Mouse (Mus musculus) right cerebral cortex, postnatal 14 days (tissue): ENCODE measurements around the gene Dlx3.

Experiments used
- DNase-seq: peaks from one replicate; pipeline ENCODE4 v3.0.0; 2022

Dlx3 gene

GRCm38 (mm10) chr11:95125366-95125948 is 5.5 kb downstream of the Dlx3 start:
- DNase-seq = no peak

- DNase-seq = no peak
These were observed 6.6 kb downstream of the Dlx3 start for GRCm38 (mm10) chr11:95126272-95127245.

DNA sequence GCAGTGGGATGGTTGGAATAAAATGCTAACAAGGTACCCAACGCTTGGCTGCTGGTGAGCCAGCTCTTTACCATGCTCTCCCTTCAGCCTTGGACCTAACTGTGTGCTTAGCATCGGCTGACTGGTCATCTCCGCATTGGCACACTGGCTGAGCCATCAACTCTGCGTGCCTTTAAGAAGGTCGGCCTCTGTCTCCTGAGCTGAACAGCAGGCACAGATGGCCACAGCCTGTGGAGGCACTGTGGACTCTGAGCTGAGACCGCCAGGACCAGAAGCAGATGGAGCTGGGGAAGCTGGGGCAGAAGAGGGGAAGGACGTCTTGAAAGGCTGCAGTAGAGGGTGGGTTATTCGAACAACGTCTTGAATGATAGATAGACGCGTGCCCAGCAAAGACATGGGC is 8.4 kb downstream of the Dlx3 start:
- no peak for DNase-seq

- DNase-seq = no peak
These were observed 10.8 kb downstream of the Dlx3 start for GRCm38 (mm10) chr11:95130668-95131252.

DNA sequence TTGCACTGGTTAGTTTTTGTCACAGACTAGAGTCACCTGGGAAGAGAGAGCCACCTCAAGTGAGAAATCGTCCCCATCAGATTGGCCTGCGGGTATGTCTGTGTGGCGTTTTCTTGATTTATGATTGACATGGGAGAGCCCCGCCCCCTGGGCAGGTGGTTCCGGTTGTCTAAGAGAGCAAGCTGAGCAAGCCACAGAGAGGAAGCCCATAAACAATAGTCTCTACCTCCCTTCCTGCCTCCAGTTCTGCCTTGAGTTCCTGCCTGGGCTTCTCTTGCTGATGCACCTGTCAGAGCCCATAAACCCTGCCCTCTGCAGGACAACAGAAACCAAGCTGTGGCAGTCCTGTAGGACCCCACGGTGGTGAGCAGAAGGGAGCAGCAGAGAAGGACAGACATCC is 13.4 kb downstream of the Dlx3 start:
- no peak for DNase-seq

- no peak for DNase-seq
These were observed 17.4 kb downstream of the Dlx3 start for GRCm38 (mm10) chr11:95137281-95137680.

DNA sequence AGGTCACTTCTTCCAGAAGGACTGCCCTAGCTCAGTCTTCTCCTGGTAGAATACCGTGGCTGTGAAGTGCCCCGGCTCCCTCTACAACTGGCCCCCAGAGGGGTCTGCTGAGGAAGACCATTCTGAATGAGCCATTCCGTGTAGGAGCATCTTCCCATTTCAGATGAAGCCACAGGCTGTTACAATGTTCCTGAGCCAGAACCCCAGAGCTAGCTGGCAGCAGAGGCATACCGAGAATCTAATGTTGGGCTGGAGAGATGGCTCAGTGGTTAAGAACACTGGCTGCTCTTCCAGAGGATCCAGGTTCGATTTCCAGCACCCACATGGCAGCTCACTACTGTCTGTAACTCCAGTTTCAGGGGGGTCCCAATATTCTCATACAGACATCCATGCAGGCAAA is 20.0 kb downstream of the Dlx3 start:
- no peak for DNase-seq

GRCm38 (mm10) chr11:95142258-95142657 is 22.3 kb downstream of the Dlx3 start:
- DNase-seq = no peak

DNA sequence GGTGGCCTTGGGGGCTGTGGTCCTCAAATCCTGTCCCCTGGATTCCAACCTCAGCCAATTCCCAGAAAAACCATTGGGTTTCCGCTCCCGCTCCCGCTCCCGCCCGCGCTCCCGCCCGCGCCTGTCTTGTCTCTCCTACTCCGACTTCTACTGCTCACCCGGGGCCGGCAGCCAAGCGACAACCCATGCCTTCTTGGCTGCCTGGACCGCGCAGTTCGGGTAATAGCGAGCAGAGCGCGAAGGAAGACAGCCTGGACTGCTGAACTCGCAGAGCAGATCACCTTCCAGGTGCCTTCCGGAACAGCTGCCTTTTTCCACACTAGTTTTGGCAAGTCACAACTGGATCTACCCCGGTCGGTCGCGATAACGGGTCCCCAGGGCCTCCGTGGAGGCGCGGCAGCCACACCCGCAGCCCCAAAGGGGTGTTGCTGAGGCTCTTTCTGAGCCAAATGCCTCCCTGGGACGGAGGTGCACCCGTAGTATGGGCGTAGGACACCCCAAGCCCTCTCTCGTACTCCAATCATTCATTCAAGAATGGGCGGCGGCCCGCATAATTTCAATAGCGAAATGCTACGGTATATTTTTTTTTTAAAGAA is 23.2 kb downstream of the Dlx3 start:
- DNase-seq = no peak

GRCm38 (mm10) chr11:95143663-95144062 is 23.7 kb downstream of the Dlx3 start:
- DNase-seq = no peak

- no peak for DNase-seq
These were observed 24.4 kb downstream of the Dlx3 start for GRCm38 (mm10) chr11:95144091-95144945.

- DNase-seq = no peak
These were observed 25.1 kb downstream of the Dlx3 start for GRCm38 (mm10) chr11:95144946-95145483.

GRCm38 (mm10) chr11:95145851-95146403 is 26.0 kb downstream of the Dlx3 start, which contains the start of gene Dlx4:
Gene Dlx4 (minus strand): TSS chr11:95146263.
- DNase-seq = no peak

DNA sequence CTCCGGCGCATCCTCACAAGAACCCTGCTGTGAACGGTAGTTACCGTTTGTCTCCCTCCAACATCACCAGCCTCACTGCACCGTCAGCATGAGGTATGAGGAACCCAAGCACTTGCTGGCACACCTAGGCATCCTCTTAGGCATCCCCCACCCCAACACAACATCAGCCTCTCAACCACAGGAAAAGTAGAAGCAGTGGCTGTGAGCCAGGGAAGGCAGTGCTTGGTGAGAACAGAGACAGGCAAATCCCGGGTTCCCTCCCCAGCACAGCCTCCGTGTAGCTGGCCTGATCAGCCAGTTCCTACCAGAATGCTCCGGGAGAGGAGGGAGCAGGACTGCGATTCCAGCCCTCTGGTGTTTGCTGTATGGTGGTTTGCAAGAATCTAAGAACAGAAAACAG is 28.8 kb downstream of the Dlx3 start:
- DNase-seq = no peak

GRCm38 (mm10) chr11:95149462-95150268 is 29.7 kb downstream of the Dlx3 start:
- DNase-seq = no peak

GRCm38 (mm10) chr11:95150269-95151049 is 30.5 kb downstream of the Dlx3 start:
- no peak for DNase-seq

DNA sequence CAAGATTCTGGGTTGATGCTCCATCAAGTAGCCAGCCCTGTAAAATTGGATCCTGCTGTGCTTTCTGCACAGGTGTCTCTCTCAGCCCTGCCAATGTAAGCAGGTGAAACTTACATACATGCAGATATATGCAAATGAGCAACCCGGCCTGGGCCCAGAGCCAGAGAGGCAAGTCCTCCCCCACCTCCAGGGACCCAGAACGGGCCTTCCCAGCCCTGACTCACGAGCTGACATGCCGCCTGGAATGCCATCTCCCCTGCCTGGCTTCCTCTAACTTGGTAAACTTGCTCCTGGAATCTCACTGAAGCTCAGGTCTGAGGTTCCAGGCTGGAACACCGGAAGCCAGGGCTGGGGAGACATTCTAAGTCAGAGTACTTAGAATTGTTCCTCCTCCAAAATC is 33.2 kb downstream of the Dlx3 start:
- no peak for DNase-seq

DNA sequence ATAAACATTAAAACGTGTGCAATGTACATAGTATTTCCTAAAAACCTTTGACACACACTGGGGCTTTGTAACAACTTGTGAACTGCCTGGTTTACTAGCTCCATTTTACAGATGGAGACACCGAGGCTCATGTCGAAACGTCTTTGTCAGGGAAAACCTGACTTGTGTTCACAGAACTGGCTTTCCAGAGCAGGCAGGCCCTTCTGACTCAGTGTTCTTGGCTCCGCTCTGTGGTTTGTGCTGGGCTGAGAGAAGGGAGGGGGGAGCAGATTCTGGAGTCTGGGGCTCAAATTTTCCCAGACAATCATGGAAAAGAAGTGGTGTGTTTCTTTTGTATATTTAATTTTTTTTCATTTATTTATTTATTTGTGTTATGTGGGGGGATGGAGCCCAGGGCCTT is 33.8 kb downstream of the Dlx3 start:
- no peak for DNase-seq

DNA sequence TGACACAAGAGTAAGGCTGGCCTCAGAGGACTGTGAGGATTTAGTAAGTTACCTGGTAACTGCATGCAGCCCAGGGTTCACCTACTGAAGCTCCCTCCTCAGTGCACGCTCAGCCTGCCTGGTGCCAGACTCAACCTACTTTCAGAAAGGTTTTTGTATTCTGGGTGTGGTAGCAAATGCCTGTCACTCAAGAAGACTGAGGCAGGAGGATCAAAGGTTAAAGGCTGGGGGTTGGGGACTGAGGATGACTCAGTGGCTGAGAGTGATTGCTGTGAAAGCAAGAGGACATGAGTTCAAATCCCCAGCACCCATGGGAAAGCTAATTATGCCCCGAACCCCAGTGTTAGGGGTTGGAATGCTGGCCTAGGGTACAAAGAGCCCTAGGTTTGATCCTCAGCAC is 35.6 kb downstream of the Dlx3 start:
- DNase-seq = no peak

DNA sequence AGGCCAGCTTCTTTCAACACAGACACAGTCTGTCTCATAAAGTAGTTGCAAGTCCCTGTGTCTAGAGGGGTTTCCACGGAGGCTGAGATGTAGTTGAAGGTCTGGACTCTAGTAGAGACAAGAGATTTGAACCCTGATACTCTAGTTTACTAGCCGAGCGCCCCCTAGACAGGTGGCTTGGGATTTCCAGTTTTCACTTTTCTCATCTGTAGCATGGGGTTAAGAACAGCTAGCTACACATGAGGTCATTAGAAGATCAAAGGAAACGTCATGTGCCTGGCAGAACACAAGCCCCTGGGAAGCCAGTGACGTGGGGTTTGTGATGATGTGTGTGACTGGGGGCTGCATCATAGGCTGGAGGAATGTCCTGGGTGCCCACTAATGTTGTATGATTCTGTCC is 37.4 kb downstream of the Dlx3 start:
- DNase-seq = no peak
